Mouse (Mus musculus): ENCODE data around the gene Kera.

Gene Kera

DNA sequence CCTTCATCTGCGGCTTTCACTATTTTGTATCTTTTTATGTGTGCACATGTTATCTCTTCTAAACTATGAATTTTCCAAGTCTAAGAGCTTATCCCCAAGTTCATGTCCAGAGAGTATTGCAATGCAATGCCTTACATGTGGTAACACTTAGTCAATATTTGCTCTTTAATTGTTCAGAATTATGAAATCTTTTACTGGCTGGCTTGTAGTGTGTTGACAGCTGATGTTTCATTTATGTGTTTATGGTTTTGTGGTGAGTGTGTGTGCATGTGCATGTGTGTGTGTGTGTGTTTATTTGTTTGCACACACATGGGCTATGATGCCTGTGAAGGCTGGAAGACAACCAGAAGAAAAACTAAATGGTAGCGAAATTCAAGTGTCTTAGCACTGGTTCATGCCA lies 35.2 kb downstream of the Kera start:
- Histone ChIP-seq H3K4me1 (replicated peaks; ENCODE audit: low read depth, low read length) (no peaks in the 10 kb centered on the region), H3K27me3 (ENCODE audit: insufficient read depth, low read length) (no peaks in the 10 kb centered on the region), H3K4me3 (replicated peaks; ENCODE audit: low read length) (no peak overlapping the region), H3K9me3 (ENCODE audit: low read length) (no peaks in the 10 kb centered on the region), H3K36me3 (ENCODE audit: insufficient read depth, low read length) (no peaks in the 10 kb centered on the region)
- TF ChIP-seq CTCF (conservative IDR thresholded peaks at IDR 0.05; ENCODE audit: low read length) (no peak), POU5F1 (IDR thresholded peaks at IDR 0.05; ENCODE audit: borderline replicate concordance, low read length) (no peak), NANOG (IDR thresholded peaks at IDR 0.05; ENCODE audit: borderline replicate concordance, low read length) (no peak)

DNA sequence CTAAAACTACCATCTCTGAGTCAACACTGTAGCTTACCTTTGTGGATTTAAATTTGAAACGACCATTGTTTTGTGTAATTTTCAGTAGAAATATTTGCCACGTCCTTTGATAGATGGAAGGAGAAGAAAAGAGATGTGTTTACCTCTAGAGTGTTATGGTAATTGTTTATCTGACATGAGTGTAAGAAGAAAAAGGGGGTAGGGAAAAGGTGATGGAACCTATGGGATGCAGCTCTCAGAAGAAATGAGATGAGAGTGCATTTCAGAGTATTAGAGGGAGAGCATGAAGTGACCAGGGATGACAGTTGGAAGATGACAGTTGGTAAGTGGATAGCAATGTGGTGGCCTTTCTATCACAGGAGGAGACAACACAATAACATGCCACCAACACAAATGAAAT lies 37.1 kb downstream of the Kera start, which contains the start of gene Epyc:
Gene Epyc (plus strand): TSS at position 301 of the 400 bp plus-strand sequence.
- Histone ChIP-seq H3K4me3 (replicated peaks; ENCODE audit: low read length) (no peak within 1 kb of the TSS), H3K4me1 (replicated peaks; ENCODE audit: low read depth, low read length) (no peaks in the 10 kb centered on the region), H3K9me3 (ENCODE audit: low read length) (no peaks in the 10 kb centered on the region), H3K27me3 (ENCODE audit: insufficient read depth, low read length) (no peaks in the 10 kb centered on the region), H3K36me3 (ENCODE audit: insufficient read depth, low read length) (no peaks in the 10 kb centered on the region)
- no peak for TF ChIP-seq POU5F1 (IDR thresholded peaks at IDR 0.05; ENCODE audit: borderline replicate concordance, low read length)

DNA sequence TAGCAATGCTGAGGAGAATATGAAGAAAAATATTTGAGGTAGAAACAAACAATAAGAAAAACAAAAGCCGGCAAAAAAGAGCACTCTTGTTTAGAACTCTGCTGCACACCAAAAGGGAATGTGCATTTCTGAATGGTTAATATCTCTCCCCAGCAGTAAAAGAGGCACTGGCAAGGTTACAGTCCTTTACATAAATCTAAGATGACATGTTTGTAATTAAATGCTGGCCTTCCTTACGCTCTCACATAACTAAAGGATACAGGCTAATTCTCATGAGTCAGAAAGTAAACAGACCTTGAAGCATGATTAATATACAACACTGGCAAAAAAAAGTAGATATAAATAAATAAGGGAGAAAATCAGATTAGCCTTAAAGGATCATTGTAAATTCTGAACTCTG lies 43.7 kb downstream of the Kera start:
- Histone ChIP-seq H3K4me1 (replicated peaks; ENCODE audit: low read depth, low read length) (no peaks in the 10 kb centered on the region), H3K27me3 (ENCODE audit: insufficient read depth, low read length) (no peaks in the 10 kb centered on the region), H3K4me3 (replicated peaks; ENCODE audit: low read length) (no peak overlapping the region), H3K9me3 (ENCODE audit: low read length) (no peaks in the 10 kb centered on the region), H3K36me3 (ENCODE audit: insufficient read depth, low read length) (no peaks in the 10 kb centered on the region)
- TF ChIP-seq POU5F1 (IDR thresholded peaks at IDR 0.05; ENCODE audit: borderline replicate concordance, low read length) (no peak), CTCF (conservative IDR thresholded peaks at IDR 0.05; ENCODE audit: low read length) (no peak), NANOG (IDR thresholded peaks at IDR 0.05; ENCODE audit: borderline replicate concordance, low read length) (no peak)

DNA sequence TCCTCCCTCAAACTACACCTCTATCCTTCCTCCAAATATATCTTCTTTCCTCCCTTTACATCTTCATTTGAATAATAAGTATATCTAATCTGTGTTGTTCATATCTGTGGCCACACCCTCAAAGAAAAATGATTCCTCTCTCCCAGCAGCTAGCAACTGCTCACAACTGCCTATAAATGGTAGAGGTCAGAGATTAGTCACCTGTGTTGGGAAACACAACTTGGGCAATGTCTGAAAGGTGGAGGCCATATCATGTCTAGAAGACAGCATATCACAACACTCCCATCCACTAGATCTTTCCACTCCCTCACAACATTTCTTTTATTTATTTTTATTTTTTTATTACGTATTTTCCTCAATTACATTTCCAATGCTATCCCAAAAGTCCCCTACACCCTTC lies 52.8 kb downstream of the Kera start:
- Histone ChIP-seq H3K9me3 (ENCODE audit: low read length) (peaks cover 3% of the 10 kb centered on the region; the same call in 1 of the 2 replicates), H3K36me3 (ENCODE audit: insufficient read depth, low read length) (no peaks in the 10 kb centered on the region), H3K27me3 (ENCODE audit: insufficient read depth, low read length) (no peaks in the 10 kb centered on the region), H3K4me3 (replicated peaks; ENCODE audit: low read length) (no peak overlapping the region), H3K4me1 (replicated peaks; ENCODE audit: low read depth, low read length) (no peaks in the 10 kb centered on the region)
- TF ChIP-seq POU5F1 (IDR thresholded peaks at IDR 0.05; ENCODE audit: borderline replicate concordance, low read length) (no peak), CTCF (conservative IDR thresholded peaks at IDR 0.05; ENCODE audit: low read length) (no peak), NANOG (IDR thresholded peaks at IDR 0.05; ENCODE audit: borderline replicate concordance, low read length) (no peak)

All from E14TG2a.4 (cell line).